Mouse (Mus musculus): Measurements from ENCODE around the gene Ephb2. TPM values are rescaled to one million over a fixed set of nuclear protein-coding genes. Genes with fewer than 3 reads are reported as not detected.

The Ephb2 gene
- polyA plus RNA-seq, 1 experiment from 2014 or later: 22.0 TPM

DNA sequence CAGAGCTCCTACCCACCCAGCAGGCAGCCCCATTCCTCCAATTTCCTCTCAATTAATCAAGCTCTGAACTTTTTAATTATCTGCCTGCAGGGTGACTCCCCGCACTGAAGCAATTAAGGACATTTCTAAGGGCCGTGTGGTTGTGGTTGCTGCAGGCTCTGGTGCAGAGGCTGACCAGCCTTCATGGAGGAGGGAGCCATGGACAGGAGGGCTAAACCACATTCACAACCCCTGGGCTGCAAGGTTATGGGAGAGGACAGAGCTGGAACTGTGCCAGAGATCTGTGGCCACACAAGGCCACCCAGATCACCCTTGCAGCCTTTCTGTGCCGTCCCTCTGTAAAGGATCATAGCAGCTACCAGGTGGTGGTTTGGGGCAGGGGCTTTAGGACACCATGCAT lies 131.2 kb downstream of the Ephb2 start:
- H3K9ac ChIP-seq: no peak overlapping the region

DNA sequence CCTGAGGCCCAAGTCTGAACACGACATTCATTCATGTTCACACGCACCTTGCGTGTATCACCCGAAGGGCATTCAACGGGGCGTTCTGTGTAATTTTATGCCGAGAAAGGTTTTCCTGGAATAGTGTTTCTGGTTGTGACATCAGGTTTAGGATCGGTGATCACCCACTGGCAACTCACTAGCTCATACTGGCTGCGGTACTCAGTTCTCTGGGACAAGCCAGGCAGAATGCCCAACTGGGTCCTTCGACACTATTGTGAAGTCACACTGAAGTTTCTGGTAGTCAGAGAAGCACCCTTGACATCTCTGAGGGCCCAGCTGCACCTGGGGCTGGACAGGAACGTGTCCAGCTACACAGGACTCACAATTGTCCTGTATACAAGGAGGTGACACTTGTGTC lies 132.4 kb downstream of the Ephb2 start:
- WGBS: 92% methylated on average over 11 of the region's 11 CpGs
- Histone ChIP-seq H3K27ac (no peak overlapping the region), H3K36me3 (no peaks in the 10 kb centered on the region), H3K4me1 (peaks cover 35% of the 10 kb centered on the region), H3K9me3 (no peaks in the 10 kb centered on the region), H3K4me2 (replicated peaks) (no peak overlapping the region), H3K9ac (no peak overlapping the region), H3K27me3 (replicated peaks) (no peaks in the 10 kb centered on the region), H3K4me3 (no peak overlapping the region)
- no peak for ATAC-seq (ENCODE audit: low FRiP score, low read depth)

More for the DNA sequence above, 131.2 kb downstream of the Ephb2 start:
- WGBS: 28% methylated on average over 3 of the region's 3 CpGs
- Histone ChIP-seq H3K27me3 (replicated peaks) (no peaks in the 10 kb centered on the region), H3K4me2 (replicated peaks) (no peak overlapping the region), H3K36me3 (no peaks in the 10 kb centered on the region), H3K9me3 (no peaks in the 10 kb centered on the region), H3K4me3 (no peak overlapping the region), H3K4me1 (peaks cover 36% of the 10 kb centered on the region), H3K27ac (no peak overlapping the region)
- ATAC-seq (ENCODE audit: low FRiP score, low read depth): no peak

DNA sequence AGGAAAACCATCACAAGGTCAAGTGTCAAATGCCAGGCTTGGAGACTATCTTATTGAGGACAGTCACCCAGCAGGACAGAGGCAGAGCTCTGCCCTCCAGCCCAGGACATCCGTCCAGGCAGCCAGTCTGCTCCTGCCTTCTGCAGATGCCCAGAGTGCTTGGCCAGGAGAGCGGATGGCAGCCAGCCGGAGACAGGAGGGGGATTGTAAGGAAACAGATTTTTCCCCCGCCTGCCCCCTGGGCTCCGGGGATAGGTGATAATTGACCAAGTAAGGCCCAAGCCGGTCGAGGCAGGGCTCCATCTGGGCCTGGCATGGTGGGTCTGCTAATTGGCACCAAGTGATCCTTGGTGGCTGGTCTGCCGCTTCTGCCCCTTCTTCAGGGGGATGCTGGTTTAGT lies 133.3 kb downstream of the Ephb2 start:
- peaks cover 34% of the 10 kb centered on the region for H3K4me1 ChIP-seq
- H3K4me3 ChIP-seq: no peak overlapping the region
- no peak for ATAC-seq (ENCODE audit: low FRiP score, low read depth)
- H3K9ac ChIP-seq: no peak overlapping the region
- WGBS: 67% methylated on average over 8 of the region's 8 CpGs
- H3K27me3 ChIP-seq (replicated peaks): no peaks in the 10 kb centered on the region
- no peak overlapping the region for H3K27ac ChIP-seq
- H3K36me3 ChIP-seq: no peaks in the 10 kb centered on the region
- H3K4me2 ChIP-seq (replicated peaks): no peak overlapping the region
- H3K9me3 ChIP-seq: no peaks in the 10 kb centered on the region

DNA sequence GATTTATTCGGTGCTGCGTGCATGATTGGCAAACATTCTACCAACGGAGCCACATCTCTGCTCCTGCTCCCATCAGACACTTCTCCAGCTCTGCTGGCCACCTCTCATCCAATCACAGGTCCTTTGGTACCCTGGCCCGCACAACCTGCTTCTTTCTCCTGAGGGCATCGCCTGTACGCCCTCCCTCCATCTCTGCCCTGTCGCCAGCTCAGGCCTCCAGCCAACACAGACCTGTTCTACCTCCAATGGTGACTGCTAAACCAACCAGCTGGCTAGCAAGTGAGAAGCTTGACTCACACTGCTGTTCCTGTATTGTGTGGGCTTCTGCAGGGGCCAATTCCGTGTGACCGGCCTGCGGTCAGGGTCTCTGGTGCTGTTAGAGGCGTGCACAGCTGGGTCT lies 134.6 kb downstream of the Ephb2 start:
- WGBS: 91% methylated on average over 11 of the region's 11 CpGs
- no peaks in the 10 kb centered on the region for H3K9me3 ChIP-seq
- no peak overlapping the region for H3K27ac ChIP-seq
- H3K4me3 ChIP-seq: no peak overlapping the region
- no peak overlapping the region for H3K4me2 ChIP-seq (replicated peaks)
- no peaks in the 10 kb centered on the region for H3K27me3 ChIP-seq (replicated peaks)
- H3K9ac ChIP-seq: no peak overlapping the region
- H3K36me3 ChIP-seq: no peaks in the 10 kb centered on the region
- ATAC-seq (ENCODE audit: low FRiP score, low read depth): no peak
- H3K4me1 ChIP-seq: peaks cover 34% of the 10 kb centered on the region

DNA sequence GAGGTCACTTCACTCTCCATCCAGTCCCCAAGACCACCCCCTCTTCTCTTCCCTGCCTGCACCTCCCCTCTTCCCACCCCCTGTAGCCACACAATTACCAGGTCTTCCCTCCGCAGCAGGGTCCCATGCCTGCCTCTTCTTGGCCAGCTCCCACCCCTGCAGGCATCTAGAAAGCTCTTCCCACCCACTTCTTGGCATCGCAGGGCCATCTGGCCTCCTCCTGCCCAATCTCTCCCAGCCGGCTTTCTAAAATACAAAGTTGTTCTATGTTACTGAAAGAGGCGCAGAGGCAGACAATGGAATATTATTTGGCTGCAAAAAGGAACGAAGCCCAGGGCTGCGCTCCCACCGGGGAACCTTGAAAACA lies 136.7 kb downstream of the Ephb2 start:
- no peak overlapping the region for H3K4me3 ChIP-seq
- H3K4me2 ChIP-seq (replicated peaks): no peak overlapping the region
- no peak overlapping the region for H3K9ac ChIP-seq
- 70% methylated on average over 7 of the region's 7 CpGs for WGBS
- H3K27me3 ChIP-seq (replicated peaks): no peaks in the 10 kb centered on the region
- no peaks in the 10 kb centered on the region for H3K9me3 ChIP-seq
- no peak overlapping the region for H3K27ac ChIP-seq
- no peak for ATAC-seq (ENCODE audit: low FRiP score, low read depth)
- H3K4me1 ChIP-seq: peaks cover 24% of the 10 kb centered on the region
- peaks cover 19% of the 10 kb centered on the region for H3K36me3 ChIP-seq

DNA sequence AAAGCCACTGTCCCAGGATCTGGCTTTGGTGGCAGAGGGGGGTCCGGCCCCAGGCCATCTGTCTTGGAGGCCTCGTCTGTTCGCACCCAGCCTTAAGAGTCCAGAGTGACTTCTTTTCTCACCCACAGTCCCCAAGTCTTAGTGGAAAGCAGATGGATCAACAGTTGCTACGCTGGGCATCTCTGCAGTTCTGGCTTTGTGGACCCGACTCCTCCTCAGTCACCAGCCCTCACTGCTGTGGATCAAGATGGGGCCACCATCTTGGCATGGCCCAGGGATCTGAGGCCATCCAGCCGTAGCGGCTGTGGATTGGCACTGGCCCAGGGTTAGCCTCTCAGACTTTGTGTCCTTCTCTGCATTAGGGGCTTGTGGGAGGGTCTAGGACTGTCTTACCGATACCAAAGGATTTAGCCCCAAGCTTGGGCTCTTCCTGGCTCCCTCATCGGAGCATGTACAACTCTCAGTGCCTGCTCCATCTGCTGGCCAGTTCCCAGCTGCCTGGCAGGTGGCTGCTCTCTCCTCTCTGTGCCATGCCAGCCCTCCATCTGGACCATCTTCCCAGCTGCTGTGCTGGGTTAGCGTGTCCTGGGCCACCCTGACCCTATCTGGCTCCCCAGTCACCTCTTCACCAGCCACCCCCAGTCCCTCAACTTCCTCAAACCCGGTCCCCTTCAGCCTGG lies 137.2 kb downstream of the Ephb2 start:
- Histone ChIP-seq H3K27me3 (replicated peaks) (no peaks in the 10 kb centered on the region), H3K4me3 (no peak overlapping the region), H3K9me3 (no peaks in the 10 kb centered on the region), H3K27ac (no peak overlapping the region), H3K4me1 (peaks cover 22% of the 10 kb centered on the region), H3K4me2 (replicated peaks) (no peak overlapping the region), H3K9ac (0 out of 2 replicates have a peak overlapping the region, but pooled peaks have one; percentile 13), H3K36me3 (peaks cover 24% of the 10 kb centered on the region)
- ATAC-seq (ENCODE audit: low FRiP score, low read depth): peak; percentile 50; the same call in 1 of the 2 replicates
- 76% methylated on average over 11 of the region's 11 CpGs for WGBS

DNA sequence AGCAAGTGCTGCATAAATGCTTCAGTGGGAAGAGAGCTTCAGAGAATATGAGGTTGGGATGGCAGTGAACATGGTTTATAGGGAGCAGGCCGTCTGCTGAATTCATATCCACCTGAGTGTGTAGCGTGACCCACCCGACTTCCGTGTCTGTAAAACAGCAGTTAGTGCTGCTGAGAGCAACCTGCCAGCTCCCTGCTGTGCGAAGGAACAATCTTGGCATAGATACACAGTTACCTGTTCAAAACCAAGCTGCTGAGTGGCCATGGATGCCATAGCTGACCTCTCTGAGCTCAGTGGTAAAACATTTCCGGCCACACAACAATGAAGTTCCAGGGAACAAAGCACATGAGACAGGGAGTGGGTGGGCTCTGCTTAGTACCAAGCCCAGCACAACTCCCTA lies 138.5 kb downstream of the Ephb2 start:
- no peak overlapping the region for H3K9ac ChIP-seq
- H3K36me3 ChIP-seq: peaks cover 36% of the 10 kb centered on the region
- no peak overlapping the region for H3K4me2 ChIP-seq (replicated peaks)
- no peaks in the 10 kb centered on the region for H3K27me3 ChIP-seq (replicated peaks)
- H3K4me1 ChIP-seq: peaks cover 14% of the 10 kb centered on the region
- ATAC-seq (ENCODE audit: low FRiP score, low read depth): no peak
- H3K9me3 ChIP-seq: 0 out of 2 replicates have a peak, but pooled peaks cover 5% of the 10 kb centered on the region
- H3K4me3 ChIP-seq: no peak overlapping the region
- H3K27ac ChIP-seq: no peak overlapping the region
- 85% methylated on average over 6 of the region's 6 CpGs for WGBS

DNA sequence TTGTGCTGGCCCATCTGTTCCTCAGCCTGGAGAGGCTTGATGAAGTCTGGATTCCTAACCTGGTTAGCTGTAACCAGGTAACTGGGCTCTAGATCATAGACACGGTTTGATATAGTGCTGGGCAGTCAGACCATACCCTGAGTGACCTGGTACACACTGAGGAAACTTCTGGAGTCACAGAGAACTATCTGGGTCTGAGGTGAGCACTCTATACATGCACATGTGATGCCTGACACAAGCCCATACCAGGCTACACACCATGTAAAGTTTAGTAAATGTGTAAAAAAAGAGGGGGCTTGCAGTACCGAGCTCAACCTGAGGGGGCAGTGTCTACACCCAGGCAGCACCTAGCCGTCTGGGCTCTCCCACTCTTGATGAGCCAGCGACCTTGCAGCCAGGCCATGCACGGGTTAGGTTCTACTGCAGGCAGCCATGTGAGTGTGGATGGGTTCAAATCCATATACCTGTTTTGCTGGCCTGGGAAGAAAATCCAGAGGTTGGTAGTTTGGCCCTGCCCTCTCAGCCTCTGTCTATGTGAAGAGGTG lies 139.3 kb downstream of the Ephb2 start:
- Histone ChIP-seq H3K4me2 (replicated peaks) (no peak overlapping the region), H3K4me3 (no peak overlapping the region)
- no peak for ATAC-seq (ENCODE audit: low FRiP score, low read depth)

DNA sequence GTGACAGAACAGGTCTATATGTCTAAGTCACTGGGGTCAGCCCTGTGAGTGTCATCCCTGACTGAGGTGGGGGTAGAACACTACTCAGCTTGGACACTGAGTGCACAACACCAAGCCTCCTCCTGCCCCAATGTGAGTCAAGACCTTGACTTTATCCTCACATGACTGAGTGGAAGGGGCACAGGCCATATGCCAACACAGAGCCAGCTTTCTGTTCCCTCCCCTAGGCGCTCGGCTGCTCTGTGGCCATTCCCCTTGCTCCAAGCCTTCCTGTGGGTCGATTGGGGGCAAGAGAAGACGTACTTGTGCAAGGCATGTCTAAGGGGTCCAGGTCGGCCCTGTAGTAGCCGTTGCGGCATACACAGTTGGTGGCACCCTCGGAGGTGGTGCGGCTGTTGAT lies 140.1 kb downstream of the Ephb2 start:
- H3K36me3 ChIP-seq: peaks cover 48% of the 10 kb centered on the region
- no peak overlapping the region for H3K27ac ChIP-seq
- ATAC-seq (ENCODE audit: low FRiP score, low read depth): no peak
- H3K4me2 ChIP-seq (replicated peaks): no peak overlapping the region
- 0 out of 2 replicates have a peak, but pooled peaks cover 8% of the 10 kb centered on the region for H3K9me3 ChIP-seq
- H3K27me3 ChIP-seq (replicated peaks): no peaks in the 10 kb centered on the region
- no peak overlapping the region for H3K9ac ChIP-seq
- WGBS: 92% methylated on average over 9 of the region's 9 CpGs
- H3K4me1 ChIP-seq: peaks cover 9% of the 10 kb centered on the region
- H3K4me3 ChIP-seq: no peak overlapping the region

More for the DNA sequence above, 139.3 kb downstream of the Ephb2 start:
- Histone ChIP-seq H3K27ac (no peak overlapping the region), H3K9me3 (0 out of 2 replicates have a peak, but pooled peaks cover 8% of the 10 kb centered on the region), H3K36me3 (peaks cover 45% of the 10 kb centered on the region), H3K27me3 (replicated peaks) (no peaks in the 10 kb centered on the region), H3K4me1 (peaks cover 11% of the 10 kb centered on the region), H3K9ac (no peak overlapping the region)
- 23% methylated on average over 5 of the region's 5 CpGs for WGBS

DNA sequence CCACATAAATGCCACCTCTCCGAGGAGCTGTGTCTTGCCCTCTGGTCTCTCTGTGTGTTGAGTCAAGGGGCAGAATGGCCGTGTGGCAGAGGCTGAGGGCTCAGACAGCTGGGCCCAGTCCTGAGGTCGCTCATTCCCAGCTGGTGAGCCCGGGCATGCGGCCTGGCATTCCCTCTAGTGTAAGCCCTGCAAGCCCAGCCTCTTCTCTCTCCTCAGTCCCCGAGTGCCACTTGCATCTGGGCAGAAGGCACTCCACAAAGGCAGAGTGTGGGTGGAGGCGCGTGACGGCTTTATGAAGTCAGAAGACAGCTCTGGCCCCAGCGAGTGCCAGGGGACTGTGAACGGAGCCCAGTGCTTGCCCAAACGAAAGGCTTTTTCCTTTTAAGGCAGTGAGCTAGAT lies 145.8 kb downstream of the Ephb2 start:
- Histone ChIP-seq H3K27ac (no peak overlapping the region), H3K4me2 (replicated peaks) (no peak overlapping the region), H3K9me3 (0 out of 2 replicates have a peak, but pooled peaks cover 8% of the 10 kb centered on the region), H3K9ac (no peak overlapping the region), H3K4me1 (peaks cover 11% of the 10 kb centered on the region), H3K27me3 (replicated peaks) (no peaks in the 10 kb centered on the region), H3K4me3 (no peak overlapping the region), H3K36me3 (peaks cover 60% of the 10 kb centered on the region)
- ATAC-seq (ENCODE audit: low FRiP score, low read depth): no peak
- WGBS: 88% methylated on average over 12 of the region's 12 CpGs

DNA sequence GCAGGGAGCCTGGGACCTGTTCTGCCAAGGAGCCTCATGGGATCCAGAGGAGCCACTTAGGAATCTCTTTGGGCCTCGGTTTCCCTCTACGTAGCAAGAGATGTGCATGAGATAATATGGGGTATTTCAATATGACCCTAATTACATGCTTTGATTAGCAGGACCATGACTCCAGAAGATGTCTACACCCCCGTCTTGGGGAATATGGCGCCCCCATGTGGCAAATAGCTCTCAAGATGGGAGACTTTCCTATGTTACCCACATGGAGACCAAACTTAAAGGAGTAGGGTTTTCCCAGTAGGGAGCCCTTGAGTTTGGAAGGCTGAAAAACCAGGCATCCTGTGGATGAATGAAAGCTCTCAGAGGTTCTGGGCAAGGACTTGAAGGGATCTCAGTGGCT lies 147.7 kb downstream of the Ephb2 start:
- Histone ChIP-seq H3K4me1 (peaks cover 11% of the 10 kb centered on the region), H3K4me3 (no peak overlapping the region), H3K27me3 (replicated peaks) (no peaks in the 10 kb centered on the region), H3K27ac (no peak overlapping the region), H3K36me3 (peaks cover 54% of the 10 kb centered on the region), H3K9me3 (0 out of 2 replicates have a peak, but pooled peaks cover 8% of the 10 kb centered on the region), H3K9ac (no peak overlapping the region), H3K4me2 (replicated peaks) (no peak overlapping the region)
- WGBS: 75% methylated on average over 4 of the region's 4 CpGs
- no peak for ATAC-seq (ENCODE audit: low FRiP score, low read depth)

DNA sequence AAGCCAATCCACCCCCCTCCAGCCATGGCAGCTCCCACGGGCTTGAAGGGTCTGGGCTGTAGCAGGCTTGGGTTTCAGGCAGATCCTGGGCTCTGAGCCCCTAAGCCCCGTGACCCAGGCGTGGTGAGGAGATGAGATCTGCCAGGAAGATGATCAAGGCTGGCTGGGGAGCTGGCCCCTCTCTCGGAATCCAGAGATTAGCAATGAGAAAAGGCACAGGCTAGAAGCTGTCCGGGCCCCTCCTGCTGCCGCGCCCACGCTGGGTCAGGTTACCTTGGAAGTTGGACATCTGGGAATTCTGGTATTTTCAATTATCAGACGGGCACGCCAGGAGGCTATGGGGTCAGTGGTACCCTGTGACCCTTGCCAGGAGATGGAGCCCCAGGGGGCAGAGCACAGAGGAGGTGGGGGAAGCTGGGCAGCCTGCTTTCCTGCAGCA lies 150.3 kb downstream of the Ephb2 start:
- Histone ChIP-seq H3K4me3 (no peak overlapping the region), H3K4me2 (replicated peaks) (no peak overlapping the region), H3K27ac (no peak overlapping the region), H3K9me3 (no peaks in the 10 kb centered on the region), H3K4me1 (peaks cover 26% of the 10 kb centered on the region), H3K36me3 (peaks cover 43% of the 10 kb centered on the region), H3K9ac (no peak overlapping the region), H3K27me3 (replicated peaks) (no peaks in the 10 kb centered on the region)
- no peak for ATAC-seq (ENCODE audit: low FRiP score, low read depth)
- 60% methylated on average over 10 of the region's 10 CpGs for WGBS

DNA sequence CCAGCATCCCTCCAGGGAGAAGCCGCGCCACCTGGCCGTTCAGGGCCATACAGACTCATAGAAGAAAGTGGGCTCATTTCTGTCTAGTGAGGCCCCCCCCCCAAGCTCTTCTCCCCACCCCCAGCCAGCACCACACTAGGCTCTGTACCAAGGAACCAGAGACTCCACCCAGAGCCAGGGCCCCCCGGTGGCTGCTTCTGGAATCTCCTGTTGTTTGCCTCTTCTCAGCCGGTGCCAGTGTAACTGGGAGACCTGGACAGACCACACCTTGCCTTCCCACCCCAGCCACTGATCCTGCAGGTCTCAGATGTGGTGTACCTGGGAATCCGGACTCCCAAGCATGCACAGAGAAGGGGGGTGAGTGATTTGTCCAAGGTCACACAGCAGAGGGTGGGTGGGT lies 151.3 kb downstream of the Ephb2 start:
- 61% methylated on average over 4 of the region's 6 CpGs for WGBS

More for the DNA sequence above, 151.3 kb downstream of the Ephb2 start:
- Histone ChIP-seq H3K9ac (no peak overlapping the region), H3K36me3 (peaks cover 36% of the 10 kb centered on the region), H3K9me3 (no peaks in the 10 kb centered on the region), H3K4me3 (no peak overlapping the region), H3K27ac (no peak overlapping the region), H3K4me1 (peaks cover 35% of the 10 kb centered on the region), H3K4me2 (replicated peaks) (no peak overlapping the region), H3K27me3 (replicated peaks) (no peaks in the 10 kb centered on the region)
- ATAC-seq (ENCODE audit: low FRiP score, low read depth): no peak
